Mouse (Mus musculus): ENCODE data around the gene Pipox. TPM values are rescaled to one million over a fixed set of nuclear protein-coding genes. Genes with fewer than 3 reads are reported as not detected.

The Pipox gene
- total RNA-seq (2021) = not detected
- long read RNA-seq, experiment 1 = 0 reads
- long read RNA-seq, experiment 2 = 0 reads

DNA sequence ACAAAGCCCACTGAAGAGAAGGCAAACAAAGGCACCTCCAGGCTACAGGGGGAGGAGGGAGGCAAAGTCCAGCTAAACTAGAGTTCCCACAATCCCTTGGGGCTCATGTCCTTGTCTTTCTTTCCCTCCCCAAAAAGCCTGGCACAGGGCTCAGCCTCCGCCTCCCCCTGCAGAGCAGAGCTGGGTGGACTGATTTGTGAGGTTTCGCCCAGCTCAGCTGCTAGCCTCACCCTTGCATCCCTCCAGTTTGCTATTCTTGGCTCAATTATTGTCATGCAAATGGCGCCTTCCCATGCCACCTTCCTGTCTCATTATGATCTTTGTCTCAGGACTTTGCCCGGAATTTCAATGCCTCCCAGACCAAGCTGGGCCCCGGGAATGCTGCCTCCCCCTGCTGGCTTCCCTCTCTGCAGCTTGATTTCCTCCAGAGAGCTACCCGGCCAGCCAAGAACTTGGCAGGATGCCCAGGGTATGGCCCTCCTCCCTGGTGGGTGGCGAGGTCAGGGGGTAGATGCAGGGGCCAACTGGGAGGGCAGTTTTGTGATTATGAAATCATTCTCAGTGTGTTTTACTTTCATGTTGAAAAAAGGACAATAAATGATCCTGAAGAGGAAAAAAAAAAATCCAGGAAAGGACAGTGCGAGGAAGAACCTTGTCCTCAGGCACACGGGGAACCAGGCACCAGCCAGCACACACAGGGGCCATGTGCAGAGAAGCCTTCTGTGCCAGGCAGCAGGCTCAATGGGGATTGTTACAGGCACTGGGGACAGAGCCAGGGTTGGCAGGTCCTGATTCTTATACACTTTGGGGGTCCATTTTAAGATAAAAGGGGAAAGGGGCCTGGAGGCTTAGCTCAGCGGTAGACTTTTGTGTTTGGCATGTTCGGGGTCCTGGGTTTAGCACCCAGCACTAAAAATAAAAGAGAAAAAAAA is at the start of gene Pipox:
Gene Pipox, minus strand, starts transcription at position 310 of the 932 bp plus-strand sequence.
- peak; percentile 85 for DNase-seq
- intact Hi-C loops (cut with DNase I) = no loop called here
- H3K27ac ChIP-seq = peak within 1 kb of the TSS; percentile 44; the same call in 1 of the 2 replicates
- TF ChIP-seq CTCF (IDR thresholded peaks at IDR 0.05) = peak; percentile 49
- H3K4me3 ChIP-seq = peak within 1 kb of the TSS; percentile 23

- no peak overlapping the region for H3K4me3 ChIP-seq
- TF ChIP-seq CTCF (IDR thresholded peaks at IDR 0.05) = no peak
- H3K27ac ChIP-seq = no peak overlapping the region
- intact Hi-C loops (cut with DNase I) = no loop called here
- no peak for DNase-seq
Observed at GRCm38 (mm10) chr11:77942230-77942629, 48.3 kb upstream of the Pipox start.

- DNase-seq = no peak
- intact Hi-C loops (cut with DNase I) = no loop called here
- H3K27ac ChIP-seq = no peak overlapping the region
- H3K4me3 ChIP-seq = no peak overlapping the region
- no peak for TF ChIP-seq CTCF (IDR thresholded peaks at IDR 0.05)
Observed at GRCm38 (mm10) chr11:77937649-77938410, 43.9 kb upstream of the Pipox start.

- TF ChIP-seq CTCF (IDR thresholded peaks at IDR 0.05) = no peak
- intact Hi-C loops (cut with DNase I) = no loop called here
- no peak for DNase-seq
- Histone ChIP-seq H3K27ac (no peak overlapping the region), H3K4me3 (no peak overlapping the region)
Observed at GRCm38 (mm10) chr11:77936846-77937245, 43.0 kb upstream of the Pipox start.

DNA sequence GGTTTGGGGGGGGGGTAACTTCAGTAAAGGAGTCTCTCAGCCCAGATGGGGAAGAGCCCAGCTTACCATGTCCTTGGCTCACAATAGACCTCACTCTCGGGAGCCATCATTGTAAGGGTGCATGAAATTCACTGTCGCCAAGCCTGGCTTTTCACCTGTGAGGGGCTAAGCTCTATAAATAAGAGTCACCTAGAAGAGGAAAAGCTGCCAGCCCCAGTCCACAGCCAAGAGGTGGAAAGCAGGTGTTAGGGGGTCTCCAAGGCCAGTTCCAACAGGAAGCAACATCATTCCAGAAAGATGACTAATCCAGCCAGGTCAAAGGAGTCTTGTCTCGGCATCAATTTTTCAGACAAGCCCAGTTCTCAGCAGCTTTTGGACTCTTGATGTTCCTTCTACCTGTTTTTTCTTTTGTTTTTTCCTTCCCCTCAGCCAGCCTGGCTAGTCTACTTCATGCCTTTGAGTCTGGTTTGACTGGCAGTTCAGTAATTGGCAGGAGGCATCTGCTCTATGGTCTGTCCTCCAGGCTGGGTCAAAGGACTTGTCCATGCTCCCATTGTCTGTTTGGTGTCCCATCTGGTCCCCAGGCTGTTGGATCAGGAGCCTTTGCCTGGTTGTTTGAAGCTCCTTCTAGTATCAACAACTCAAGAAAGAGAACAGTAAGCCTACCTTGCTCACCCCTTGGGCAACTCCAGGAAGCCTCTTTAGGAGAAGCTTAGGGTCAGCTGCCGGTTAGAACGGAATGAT is 40.8 kb upstream of the Pipox start:
- H3K27ac ChIP-seq = no peak overlapping the region
- no peak overlapping the region for H3K4me3 ChIP-seq
- intact Hi-C loops (cut with DNase I) = no loop called here
- TF ChIP-seq CTCF (IDR thresholded peaks at IDR 0.05) = no peak
- DNase-seq = no peak

GRCm38 (mm10) chr11:77934111-77934521 is 40.2 kb upstream of the Pipox start:
- no peak overlapping the region for H3K27ac ChIP-seq
- intact Hi-C loops (cut with DNase I) = no loop called here
- no peak for TF ChIP-seq CTCF (IDR thresholded peaks at IDR 0.05)

DNA sequence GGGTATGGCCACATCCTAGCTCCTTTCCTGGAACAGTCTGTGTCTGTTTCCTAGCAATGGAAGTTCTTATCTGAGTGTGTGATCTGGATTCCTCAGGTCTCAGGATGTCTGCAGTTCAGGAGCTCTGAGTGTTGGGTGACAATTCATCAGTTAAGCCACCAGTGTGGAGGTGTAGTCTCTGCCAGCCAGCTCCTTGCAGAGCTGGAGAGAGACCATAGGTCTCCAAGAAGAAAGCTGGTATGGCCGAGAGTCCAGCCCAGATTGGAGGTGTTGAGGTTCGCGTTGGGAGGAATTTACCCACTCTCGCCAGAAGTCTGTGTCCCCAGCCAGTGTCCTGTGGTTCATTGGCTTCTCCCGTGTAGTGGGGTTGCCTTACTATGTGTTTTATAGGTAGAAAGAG is 38.7 kb upstream of the Pipox start:
- Histone ChIP-seq H3K27ac (no peak overlapping the region), H3K4me3 (no peak overlapping the region)
- TF ChIP-seq CTCF (IDR thresholded peaks at IDR 0.05) = no peak
- intact Hi-C loops (cut with DNase I) = no loop called here
- DNase-seq = no peak

More at GRCm38 (mm10) chr11:77934111-77934521, 40.2 kb upstream of the Pipox start:
- DNase-seq = no peak
- no peak overlapping the region for H3K4me3 ChIP-seq

DNA sequence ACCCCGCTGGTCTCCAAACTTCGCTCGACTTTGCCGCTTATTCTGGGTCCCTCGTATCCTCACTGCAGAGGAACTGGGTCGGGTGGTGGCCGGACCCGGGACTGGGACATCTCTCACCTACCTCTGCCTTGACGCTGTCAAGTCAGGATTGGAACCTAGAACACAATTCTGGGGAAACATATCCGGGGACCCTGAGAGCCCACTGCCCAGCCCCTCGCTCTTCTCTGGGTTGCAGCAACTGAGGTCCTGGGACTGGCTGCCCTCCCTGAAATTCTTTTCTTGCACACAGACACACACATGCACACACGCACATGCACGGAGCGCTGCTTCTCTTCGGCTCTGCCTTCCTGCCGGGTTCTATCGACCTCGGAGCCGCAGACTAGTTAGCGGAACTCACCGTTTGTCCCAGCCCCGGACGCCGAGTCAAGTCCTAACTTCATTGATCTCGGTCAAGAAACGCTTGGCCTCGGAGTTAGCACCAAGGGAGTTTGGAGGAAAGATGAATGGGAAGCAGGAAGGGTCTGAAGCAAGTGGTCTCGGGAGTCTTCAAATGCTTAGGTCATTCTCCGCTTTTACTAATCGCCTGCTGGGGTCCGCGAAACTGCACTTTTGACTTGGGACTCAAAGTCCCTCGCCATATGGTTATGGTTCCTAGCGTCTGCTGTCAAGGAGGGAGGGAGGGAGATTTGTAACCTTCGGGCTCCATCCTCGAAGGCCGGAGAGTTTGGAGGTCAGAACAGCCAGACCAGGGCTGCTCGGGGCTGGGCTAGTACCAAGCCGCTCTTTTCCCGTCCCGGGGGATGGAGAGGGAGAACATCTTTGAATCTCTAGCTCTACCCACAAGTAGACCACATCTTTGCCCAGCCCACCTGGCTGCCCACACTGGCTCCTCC is 37.9 kb upstream of the Pipox start:
- TF ChIP-seq CTCF (IDR thresholded peaks at IDR 0.05) = no peak
- intact Hi-C loops (cut with DNase I) = no loop called here
- peak overlapping the region; percentile 61 for H3K4me3 ChIP-seq
- DNase-seq = no peak
- H3K27ac ChIP-seq = no peak overlapping the region

GRCm38 (mm10) chr11:77930751-77931540 is 37.0 kb upstream of the Pipox start, which contains the start of gene Sez6:
Gene Sez6 (plus strand): TSS chr11:77930800.
- peak within 1 kb of the TSS; percentile 61 for H3K4me3 ChIP-seq
- DNase-seq = peak; percentile 84
- no peak within 1 kb of the TSS for H3K27ac ChIP-seq
- peak; percentile 34 for TF ChIP-seq CTCF (IDR thresholded peaks at IDR 0.05)
- intact Hi-C loops (cut with DNase I) = no loop called here

- intact Hi-C loops (cut with DNase I) = no loop called here
- H3K27ac ChIP-seq = no peak overlapping the region
- no peak overlapping the region for H3K4me3 ChIP-seq
- DNase-seq = no peak
- TF ChIP-seq CTCF (IDR thresholded peaks at IDR 0.05) = no peak
Observed at GRCm38 (mm10) chr11:77927837-77928236, 33.9 kb upstream of the Pipox start.

- no peak for DNase-seq
- Histone ChIP-seq H3K4me3 (no peak overlapping the region), H3K27ac (no peak overlapping the region)
- intact Hi-C loops (cut with DNase I) = no loop called here
- TF ChIP-seq CTCF (IDR thresholded peaks at IDR 0.05) = no peak
Observed at GRCm38 (mm10) chr11:77926666-77927065, 32.8 kb upstream of the Pipox start.

Measured in gastrocnemius, adult 2 months (tissue).